Mouse (Mus musculus) brain, embryonic 14.5 days (tissue): ENCODE results near the gene Arrdc5.
"Not testable (repeated sequence)": the region's sequence is repeated elsewhere in the genome, so short reads cannot be mapped to it uniquely, and the experiment has no call there.

Experiments used
- CTCF ChIP-seq: fragments of 200-500 bp; IDR thresholded peaks from 2 replicates; pipeline ENCODE4 v1.5.1; 2012; ENCODE audit warnings: inconsistent platforms, mild to moderate bottlenecking, moderate library complexity, borderline replicate concordance; ENCODE audit not compliant: insufficient read depth, insufficient read length; ENCODE audit errors: extremely low read depth
- POLR2A ChIP-seq: fragments of 200-500 bp; IDR thresholded peaks from 2 replicates; pipeline ENCODE4 v1.6.1; 2012; ENCODE audit warnings: mild to moderate bottlenecking, inconsistent platforms, borderline replicate concordance; ENCODE audit not compliant: poor library complexity, insufficient read depth, insufficient read length, severe bottlenecking; ENCODE audit errors: extremely low read depth

- not testable (repeated sequence) for TF ChIP-seq CTCF, POLR2A
These were observed 41.3 kb downstream of the Arrdc5 start for GRCm38 (mm10) chr17:56258812-56259211.
